Mouse (Mus musculus): ENCODE measurements around the gene Ccng1.
"Not testable (repeated sequence)": the region's sequence is repeated elsewhere in the genome, so short reads cannot be mapped to it uniquely, and the experiment has no call there.

The Ccng1 gene

DNA sequence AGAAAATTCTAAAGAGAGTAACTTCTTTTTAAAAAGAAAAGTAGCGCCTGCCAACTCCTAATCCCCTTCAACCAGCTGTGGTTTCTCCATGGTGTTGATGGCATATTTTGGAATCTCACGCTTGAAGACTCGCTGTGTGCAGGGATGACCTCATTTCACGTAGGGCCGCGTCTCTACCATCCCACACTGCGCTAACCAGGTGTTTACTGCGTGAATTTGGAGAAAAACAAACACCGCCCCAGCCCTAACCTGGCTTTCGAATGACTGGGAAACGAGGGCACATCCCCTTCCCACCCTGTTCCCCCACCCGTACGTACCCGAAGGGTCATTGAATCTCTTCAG lies 22.1 kb downstream of the Ccng1 start:
- no peak for DNase-seq (ENCODE audit: inconsistent age in 2 of 2, low spot score in 1 of 2)

DNA sequence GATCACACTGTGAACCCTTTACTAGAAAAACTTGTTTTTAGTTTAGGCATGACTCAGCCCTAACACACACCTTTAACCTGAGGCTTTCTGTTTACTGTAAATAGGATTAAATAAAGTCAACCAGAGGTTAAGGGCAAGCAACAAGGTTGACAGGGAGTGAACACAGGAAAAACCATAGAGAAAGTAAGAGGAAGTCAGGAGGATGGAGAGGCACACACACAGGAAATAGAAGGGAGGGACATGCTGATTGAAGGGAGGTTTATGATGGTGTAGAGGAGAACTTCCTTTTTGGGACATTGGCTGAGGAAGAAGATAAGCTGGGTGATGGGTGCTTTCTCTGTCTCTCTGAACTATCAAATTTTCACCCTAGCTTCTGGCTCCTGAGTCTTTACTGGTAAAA lies 36.8 kb downstream of the Ccng1 start:
- no peak for DNase-seq (ENCODE audit: inconsistent age in 2 of 2, low spot score in 1 of 2)

DNA sequence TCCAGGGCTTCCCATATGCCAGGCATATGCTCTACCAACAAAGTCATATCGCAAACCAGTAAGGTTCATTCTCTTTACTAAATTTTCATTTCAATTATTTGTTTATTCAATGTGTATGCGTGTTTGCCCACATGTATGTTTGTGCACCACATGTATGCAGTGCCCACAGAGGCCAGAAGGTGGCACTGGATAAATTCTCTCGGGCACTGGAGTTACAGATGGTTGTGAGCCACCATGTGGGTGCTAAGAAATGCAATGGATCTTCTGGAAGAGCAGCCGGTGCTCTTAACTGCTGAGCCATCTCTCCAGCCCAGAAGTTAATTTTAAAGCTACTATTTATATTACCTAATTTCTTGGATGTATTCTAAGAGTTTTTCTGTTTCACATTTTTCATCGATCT lies 39.6 kb downstream of the Ccng1 start:
- no peak for DNase-seq (ENCODE audit: inconsistent age in 2 of 2, low spot score in 1 of 2)

DNA sequence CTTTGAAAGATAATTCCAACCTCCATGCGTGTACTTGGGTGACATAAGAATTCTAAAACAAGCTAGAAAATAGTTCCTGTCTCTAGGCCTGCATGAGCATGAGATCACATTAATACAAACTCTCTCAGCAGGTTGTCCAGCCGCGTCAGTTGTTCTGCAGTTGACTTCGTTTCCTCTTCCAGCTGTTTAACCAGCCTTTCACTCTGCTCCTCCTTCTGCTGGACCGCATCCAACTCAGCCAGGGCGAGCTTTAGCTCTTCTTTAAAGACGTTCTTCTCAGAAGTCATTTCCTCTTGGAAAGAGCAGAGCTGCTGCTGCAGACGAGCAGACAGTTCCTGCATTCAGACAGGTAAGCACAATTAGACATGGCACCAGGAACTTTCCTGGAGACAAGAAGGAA lies 41.3 kb downstream of the Ccng1 start:
- peak in 1 of 2 experiments; percentile 41 for DNase-seq (ENCODE audit: inconsistent age in 2 of 2, low spot score in 1 of 2)

DNA sequence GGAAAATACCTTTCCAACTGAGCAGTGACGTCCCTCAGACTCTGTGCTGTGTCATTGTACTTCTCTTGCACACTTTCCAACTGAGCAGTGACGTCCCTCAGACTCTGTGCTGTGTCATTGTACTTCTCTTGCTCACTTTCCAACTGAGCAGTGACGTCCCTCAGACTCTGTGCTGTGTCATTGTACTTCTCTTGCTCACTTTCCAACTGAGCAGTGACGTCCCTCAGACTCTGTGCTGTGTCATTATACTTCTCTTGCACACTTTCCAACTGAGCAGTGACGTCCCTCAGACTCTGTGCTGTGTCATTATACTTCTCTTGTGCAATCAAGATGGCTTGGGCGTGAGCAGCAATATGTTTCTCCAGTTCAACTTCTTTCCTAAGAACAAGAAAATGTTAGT lies 45.2 kb downstream of the Ccng1 start:
- DNase-seq (ENCODE audit: inconsistent age in 2 of 2, low spot score in 1 of 2): not testable (repeated sequence)
